Mouse (Mus musculus): ENCODE measurements at regions not wholly inside any gene's neighbourhood (a gene's known extent, or its start where the extent isn't known, plus 50 kb on each side); places are given as distances from the start of the nearest gene placed in this dataset.

- no peak overlapping the region for H3K9ac ChIP-seq
- H3K4me2 ChIP-seq = no peak overlapping the region
- ATAC-seq (ENCODE audit: insufficient number of reproducible peaks, low FRiP score) = no peak
- H3K27me3 ChIP-seq (replicated peaks) = no peaks in the 10 kb centered on the region
- H3K4me3 ChIP-seq = no peak overlapping the region
- H3K4me1 ChIP-seq (replicated peaks) = no peaks in the 10 kb centered on the region
- peaks cover 1% of the 10 kb centered on the region for H3K9me3 ChIP-seq (replicated peaks)
- H3K27ac ChIP-seq (ENCODE audit: poor library complexity, severe bottlenecking) = no peak overlapping the region
- no peaks in the 10 kb centered on the region for H3K36me3 ChIP-seq
- WGBS = 82% methylated on average over 9 of the region's 9 CpGs
Measured at GRCm38 (mm10) chr10:60995908-60996640, 93.1 kb upstream of the Pcbd1 start.

DNA sequence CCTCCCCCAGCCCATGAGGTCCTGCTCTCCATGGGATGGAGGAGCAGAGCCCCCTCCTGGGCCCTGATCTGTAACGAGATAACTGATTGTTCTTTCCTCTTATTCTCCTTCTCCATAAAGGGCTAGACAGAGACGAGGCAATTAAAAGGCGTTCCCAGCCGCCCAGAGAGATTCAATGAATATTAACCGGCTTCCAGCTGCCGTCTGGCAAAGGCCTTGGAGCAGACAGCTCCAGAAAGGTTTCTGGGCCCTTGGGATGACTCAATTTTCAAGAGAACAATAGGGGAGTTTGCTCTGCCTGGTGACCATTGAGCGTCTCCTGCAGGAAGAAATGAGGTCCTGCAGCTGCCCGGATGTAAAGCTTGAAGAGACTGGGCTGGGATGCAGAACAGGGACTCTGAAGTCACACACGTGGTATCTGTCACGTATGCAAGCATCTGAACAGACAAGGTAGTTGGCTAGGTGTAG is 104.0 kb upstream of the Pcbd1 start:
- Histone ChIP-seq H3K36me3 (no peaks in the 10 kb centered on the region), H3K4me3 (no peak overlapping the region), H3K27me3 (replicated peaks) (peaks cover 6% of the 10 kb centered on the region; the same call in 1 of the 2 replicates), H3K27ac (ENCODE audit: poor library complexity, severe bottlenecking) (no peak overlapping the region), H3K9me3 (replicated peaks) (no peaks in the 10 kb centered on the region), H3K9ac (no peak overlapping the region), H3K4me1 (replicated peaks) (no peaks in the 10 kb centered on the region), H3K4me2 (no peak overlapping the region)
- 19% methylated on average over 10 of the region's 10 CpGs for WGBS
- no peak for ATAC-seq (ENCODE audit: insufficient number of reproducible peaks, low FRiP score)

DNA sequence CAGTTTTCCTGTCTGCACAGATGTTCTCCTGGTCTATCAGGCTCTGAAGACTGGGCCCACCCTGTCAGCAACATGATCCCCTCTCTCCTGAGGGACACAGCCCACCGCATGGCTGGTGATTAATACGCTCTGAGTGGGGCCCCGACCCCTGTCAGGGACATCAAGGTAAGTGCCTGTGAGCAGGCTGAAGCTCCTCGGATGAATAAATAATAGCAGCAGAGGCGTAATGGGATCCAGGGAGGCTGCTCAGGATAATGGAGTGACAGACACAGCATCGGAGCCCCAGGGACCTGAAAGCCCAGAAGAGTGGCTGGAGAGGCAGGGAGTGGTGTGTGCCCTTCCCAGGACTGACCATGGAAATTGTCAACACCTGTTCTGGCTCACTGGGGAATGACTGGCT is 107.4 kb upstream of the Pcbd1 start:
- no peak overlapping the region for H3K4me2 ChIP-seq
- H3K9ac ChIP-seq = no peak overlapping the region
- no peak for ATAC-seq (ENCODE audit: insufficient number of reproducible peaks, low FRiP score)
- H3K4me1 ChIP-seq (replicated peaks) = 0 out of 2 replicates have a peak, but pooled peaks cover 6% of the 10 kb centered on the region
- H3K4me3 ChIP-seq = no peak overlapping the region
- peaks cover 17% of the 10 kb centered on the region for H3K27me3 ChIP-seq (replicated peaks)
- H3K27ac ChIP-seq (ENCODE audit: poor library complexity, severe bottlenecking) = no peak overlapping the region
- 36% methylated on average over 6 of the region's 6 CpGs for WGBS
- H3K9me3 ChIP-seq (replicated peaks) = no peaks in the 10 kb centered on the region
- no peaks in the 10 kb centered on the region for H3K36me3 ChIP-seq

DNA sequence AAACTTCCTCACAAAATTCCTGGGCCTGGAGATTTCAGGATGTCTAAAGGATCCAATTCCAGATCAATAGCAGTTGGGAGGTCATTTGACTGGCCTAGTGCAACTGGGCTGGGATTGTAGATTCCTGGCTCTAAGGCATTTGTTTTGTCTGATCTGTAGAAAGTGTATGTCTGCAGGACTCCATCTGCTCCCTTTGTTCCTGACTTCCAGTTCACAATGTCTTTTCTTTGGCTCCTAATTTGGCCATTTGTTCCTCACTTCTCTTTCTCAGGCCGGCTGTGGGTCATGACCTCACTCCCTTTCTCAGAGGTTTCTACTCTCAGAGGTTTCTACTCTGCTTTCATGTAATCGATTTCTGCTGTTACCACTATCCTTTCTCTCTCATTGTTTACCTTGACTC is 115.5 kb upstream of the Pcbd1 start:
- peaks cover 4% of the 10 kb centered on the region for H3K9me3 ChIP-seq (replicated peaks)
- WGBS = 63% methylated on average over 2 of the region's 2 CpGs
- ATAC-seq (ENCODE audit: insufficient number of reproducible peaks, low FRiP score) = no peak
- no peak overlapping the region for H3K27ac ChIP-seq (ENCODE audit: poor library complexity, severe bottlenecking)
- H3K4me3 ChIP-seq = no peak overlapping the region
- H3K4me1 ChIP-seq (replicated peaks) = no peaks in the 10 kb centered on the region
- no peaks in the 10 kb centered on the region for H3K27me3 ChIP-seq (replicated peaks)
- H3K4me2 ChIP-seq = no peak overlapping the region
- no peaks in the 10 kb centered on the region for H3K36me3 ChIP-seq
- H3K9ac ChIP-seq = no peak overlapping the region

DNA sequence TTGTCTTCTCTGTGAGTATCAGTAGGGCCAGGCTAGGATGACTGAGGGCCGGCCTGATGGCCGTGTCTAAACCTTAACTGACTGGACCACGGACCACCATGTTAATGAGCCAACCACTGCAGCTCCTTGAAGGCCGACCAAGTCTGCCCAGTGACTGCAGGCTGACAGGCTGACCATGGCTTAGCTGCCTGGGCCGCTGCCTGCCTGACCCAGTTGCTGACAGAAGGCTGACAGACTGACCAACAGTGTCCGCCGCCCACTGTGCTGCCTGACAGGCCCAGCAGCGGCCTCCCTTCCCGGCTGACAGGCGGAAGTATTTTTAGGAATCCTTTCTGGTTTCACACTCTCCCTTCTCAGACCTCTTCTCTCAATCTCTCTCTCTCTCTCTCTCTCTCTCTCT is 124.3 kb upstream of the Pcbd1 start:
- H3K4me3 ChIP-seq = no peak overlapping the region
- WGBS = 43% methylated on average over 10 of the region's 10 CpGs
- H3K4me1 ChIP-seq (replicated peaks) = peaks cover 14% of the 10 kb centered on the region; the same call in 1 of the 2 replicates
- no peak overlapping the region for H3K4me2 ChIP-seq
- H3K27me3 ChIP-seq (replicated peaks) = no peaks in the 10 kb centered on the region; the same call in 1 of the 2 replicates
- no peak for ATAC-seq (ENCODE audit: insufficient number of reproducible peaks, low FRiP score)
- no peaks in the 10 kb centered on the region for H3K9me3 ChIP-seq (replicated peaks)
- H3K9ac ChIP-seq = no peak overlapping the region
- peak overlapping the region; percentile 12; the same call in 1 of the 2 replicates for H3K27ac ChIP-seq (ENCODE audit: poor library complexity, severe bottlenecking)
- H3K36me3 ChIP-seq = no peaks in the 10 kb centered on the region

- WGBS = 17% methylated on average over 17 of the region's 17 CpGs
- Histone ChIP-seq H3K4me2 (peak overlapping the region; percentile 38), H3K9me3 (replicated peaks) (no peaks in the 10 kb centered on the region), H3K9ac (no peak overlapping the region), H3K27ac (ENCODE audit: poor library complexity, severe bottlenecking) (peak overlapping the region; percentile 63), H3K4me1 (replicated peaks) (peaks cover 42% of the 10 kb centered on the region), H3K27me3 (replicated peaks) (peaks cover 3% of the 10 kb centered on the region; the same call in 1 of the 2 replicates), H3K4me3 (no peak overlapping the region), H3K36me3 (no peaks in the 10 kb centered on the region)
- ATAC-seq (ENCODE audit: insufficient number of reproducible peaks, low FRiP score) = peak; percentile 37; the same call in 1 of the 2 replicates
Measured at GRCm38 (mm10) chr10:60957820-60958233, 126.4 kb upstream of the Unc5b start.

DNA sequence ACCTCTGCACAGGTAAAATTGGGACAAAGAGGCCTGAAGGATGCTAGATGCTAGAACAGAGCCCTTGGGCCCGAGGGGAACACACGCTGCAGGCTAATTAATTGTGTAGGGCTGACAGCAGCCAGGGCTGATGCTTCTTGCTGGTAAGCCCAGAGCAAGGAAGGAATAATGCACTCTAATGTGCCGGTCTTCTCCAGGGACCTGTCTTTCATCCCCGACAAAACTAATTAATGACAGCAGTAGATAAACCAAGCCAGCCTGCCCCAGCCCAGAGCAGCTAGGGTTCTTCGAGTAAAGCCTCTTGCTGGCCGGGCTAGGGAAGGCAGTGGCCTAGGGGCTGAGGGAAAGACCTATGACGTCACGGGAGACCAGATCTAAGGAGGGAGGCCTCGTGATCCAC is 124.1 kb upstream of the Unc5b start:
- Histone ChIP-seq H3K27ac (ENCODE audit: poor library complexity, severe bottlenecking) (peak overlapping the region; percentile 6; the same call in 1 of the 2 replicates), H3K4me2 (no peak overlapping the region), H3K9ac (no peak overlapping the region), H3K4me1 (replicated peaks) (peaks cover 48% of the 10 kb centered on the region), H3K36me3 (no peaks in the 10 kb centered on the region), H3K4me3 (no peak overlapping the region), H3K9me3 (replicated peaks) (no peaks in the 10 kb centered on the region), H3K27me3 (replicated peaks) (peaks cover 3% of the 10 kb centered on the region; the same call in 1 of the 2 replicates)
- ATAC-seq (ENCODE audit: insufficient number of reproducible peaks, low FRiP score) = 0 out of 2 replicates have a peak, but pooled peaks have one; percentile 22
- WGBS = 18% methylated on average over 9 of the region's 9 CpGs

GRCm38 (mm10) chr10:60952495-60952894 is 121.1 kb upstream of the Unc5b start:
- WGBS = 11% methylated on average over 7 of the region's 7 CpGs
- 0 out of 2 replicates have a peak, but pooled peaks have one; percentile 5 for ATAC-seq (ENCODE audit: insufficient number of reproducible peaks, low FRiP score)

DNA sequence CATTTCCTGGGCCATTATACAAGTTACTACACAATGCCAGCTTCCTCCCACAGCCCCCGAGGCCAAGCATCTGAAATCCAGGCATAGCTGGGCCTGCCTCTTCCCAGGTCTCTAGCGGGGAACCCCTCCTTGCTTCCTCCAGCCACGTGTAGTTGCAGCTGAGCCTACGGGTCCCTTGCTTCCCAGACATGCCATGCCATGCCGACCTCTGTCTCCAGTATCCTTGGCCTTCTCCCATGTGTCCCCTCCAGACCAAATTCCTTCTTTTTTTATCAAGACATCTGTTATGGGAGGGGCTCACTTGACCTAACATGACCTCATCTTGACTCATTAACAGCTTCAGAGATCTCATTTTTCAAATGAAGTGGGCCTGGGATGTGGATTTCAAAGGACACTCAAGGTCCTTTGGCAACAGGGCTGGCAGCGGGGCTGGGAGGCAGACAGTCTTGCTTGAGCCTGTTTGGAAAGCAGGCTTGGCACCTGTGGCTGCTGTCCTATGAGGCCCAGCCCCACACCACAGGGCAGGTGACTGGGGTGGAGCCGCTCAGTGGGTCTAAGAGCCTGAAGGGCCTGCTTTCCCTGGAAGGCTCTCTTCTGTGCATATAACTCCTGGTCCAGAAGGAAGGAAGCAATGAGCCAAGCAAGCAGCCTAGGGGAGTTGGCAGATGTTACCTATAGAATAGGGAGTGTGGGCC is 117.7 kb upstream of the Unc5b start:
- H3K4me2 ChIP-seq = no peak overlapping the region
- H3K27me3 ChIP-seq (replicated peaks) = 0 out of 2 replicates have a peak, but pooled peaks cover 3% of the 10 kb centered on the region
- ATAC-seq (ENCODE audit: insufficient number of reproducible peaks, low FRiP score) = no peak

More at GRCm38 (mm10) chr10:60952495-60952894, 121.1 kb upstream of the Unc5b start:
- 0 out of 2 replicates have a peak, but pooled peaks cover 3% of the 10 kb centered on the region for H3K27me3 ChIP-seq (replicated peaks)
- no peaks in the 10 kb centered on the region for H3K36me3 ChIP-seq
- no peaks in the 10 kb centered on the region for H3K9me3 ChIP-seq (replicated peaks)
- no peak overlapping the region for H3K4me2 ChIP-seq
- H3K9ac ChIP-seq = no peak overlapping the region
- no peak overlapping the region for H3K4me3 ChIP-seq
- no peak overlapping the region for H3K27ac ChIP-seq (ENCODE audit: poor library complexity, severe bottlenecking)
- peaks cover 45% of the 10 kb centered on the region for H3K4me1 ChIP-seq (replicated peaks)

DNA sequence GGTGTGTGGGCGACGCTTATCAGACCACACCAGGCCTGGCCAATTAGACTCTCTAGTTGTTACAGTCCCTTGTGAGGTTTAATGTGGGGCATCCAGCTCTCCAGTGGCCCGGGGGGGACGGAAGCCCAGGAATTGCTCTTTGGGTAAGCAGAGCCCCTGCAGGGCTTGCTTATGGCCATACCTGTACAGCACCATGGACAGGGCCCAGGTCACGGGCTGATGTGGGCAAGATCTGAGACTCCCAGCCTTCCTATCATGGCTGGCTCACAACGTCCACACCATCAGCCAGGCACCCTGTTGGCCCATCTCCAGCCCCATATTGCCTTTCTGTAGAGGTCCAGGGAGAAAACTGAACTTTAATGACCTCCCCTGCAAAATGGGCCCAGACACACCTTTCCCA is 111.7 kb upstream of the Unc5b start:
- H3K27me3 ChIP-seq (replicated peaks) = no peaks in the 10 kb centered on the region

More for the DNA sequence above, 117.7 kb upstream of the Unc5b start:
- H3K36me3 ChIP-seq = no peaks in the 10 kb centered on the region
- H3K9me3 ChIP-seq (replicated peaks) = no peaks in the 10 kb centered on the region
- no peak overlapping the region for H3K27ac ChIP-seq (ENCODE audit: poor library complexity, severe bottlenecking)
- H3K4me1 ChIP-seq (replicated peaks) = peaks cover 20% of the 10 kb centered on the region
- H3K9ac ChIP-seq = no peak overlapping the region
- WGBS = 47% methylated on average over 7 of the region's 7 CpGs
- H3K4me3 ChIP-seq = no peak overlapping the region

DNA sequence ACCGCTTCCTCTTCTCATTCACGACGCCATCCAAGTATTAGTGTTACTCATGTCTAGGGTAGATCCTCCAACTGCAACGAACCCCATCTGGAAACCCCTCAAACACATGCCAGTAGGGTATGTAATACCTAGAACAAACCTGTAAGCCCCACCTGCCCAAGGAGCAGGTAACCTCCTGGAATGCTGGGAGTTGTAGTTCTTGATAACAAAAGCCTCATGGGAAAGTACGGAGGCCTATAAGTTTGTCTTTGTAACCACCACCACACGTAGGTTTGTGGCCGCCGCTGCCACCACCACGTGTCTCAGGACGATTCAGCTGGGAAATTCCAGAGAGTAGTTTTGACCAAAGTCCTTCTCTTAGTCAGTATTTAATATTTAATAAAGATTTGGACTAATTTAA is 107.4 kb upstream of the Unc5b start:
- no peak for ATAC-seq (ENCODE audit: insufficient number of reproducible peaks, low FRiP score)
- 0 out of 2 replicates have a peak, but pooled peaks cover 7% of the 10 kb centered on the region for H3K27me3 ChIP-seq (replicated peaks)
- H3K36me3 ChIP-seq = no peaks in the 10 kb centered on the region
- no peak overlapping the region for H3K4me3 ChIP-seq
- WGBS = 86% methylated on average over 10 of the region's 10 CpGs
- H3K27ac ChIP-seq (ENCODE audit: poor library complexity, severe bottlenecking) = no peak overlapping the region
- no peak overlapping the region for H3K9ac ChIP-seq
- H3K4me1 ChIP-seq (replicated peaks) = peaks cover 41% of the 10 kb centered on the region
- H3K9me3 ChIP-seq (replicated peaks) = no peaks in the 10 kb centered on the region
- H3K4me2 ChIP-seq = no peak overlapping the region

More for the DNA sequence above, 111.7 kb upstream of the Unc5b start:
- Histone ChIP-seq H3K4me2 (no peak overlapping the region), H3K9ac (no peak overlapping the region), H3K4me3 (no peak overlapping the region), H3K36me3 (no peaks in the 10 kb centered on the region), H3K27ac (ENCODE audit: poor library complexity, severe bottlenecking) (no peak overlapping the region), H3K4me1 (replicated peaks) (no peaks in the 10 kb centered on the region), H3K9me3 (replicated peaks) (no peaks in the 10 kb centered on the region)
- WGBS = 56% methylated on average over 6 of the region's 6 CpGs
- 0 out of 2 replicates have a peak, but pooled peaks have one; percentile 22 for ATAC-seq (ENCODE audit: insufficient number of reproducible peaks, low FRiP score)
